Mouse (Mus musculus) small intestine, adult 2 months (tissue): ENCODE results near the gene Rtp3.

Experiments used
- CTCF ChIP-seq: fragments of 200-500 bp; IDR thresholded peaks from 2 replicates; pipeline ENCODE4 v1.5.1; 2012; ENCODE audit warnings: low read depth, mild to moderate bottlenecking, control low read depth, inconsistent platforms, low read length, moderate library complexity, mixed read lengths; ENCODE audit not compliant: insufficient replicate concordance, insufficient read length; ENCODE audit errors: extremely low read depth
- POLR2A ChIP-seq: fragments of 200-500 bp; IDR thresholded peaks from 2 replicates; pipeline ENCODE4 v1.6.1; 2012; ENCODE audit warnings: low read depth, mild to moderate bottlenecking, control low read depth, inconsistent platforms, low read length, moderate library complexity

GRCm38 (mm10) chr9:110990204-110990603, at the start of gene Rtp3:
- TF ChIP-seq CTCF = no peak
- TF ChIP-seq POLR2A = no peak
